Mouse (Mus musculus) thymus, adult 2 months (tissue): ENCODE measurements around the gene Ddhd1.

Source experiments
- CTCF ChIP-seq: fragments of 200-500 bp; IDR thresholded peaks from 2 replicates; pipeline ENCODE4 v1.5.1; 2012; ENCODE audit warnings: mild to moderate bottlenecking, control low read depth, low read length, moderate library complexity, borderline replicate concordance; ENCODE audit not compliant: control insufficient read depth, poor library complexity, insufficient read depth; ENCODE audit errors: extremely low read depth
- POLR2A ChIP-seq: fragments of 200-500 bp; IDR thresholded peaks from 2 replicates; pipeline ENCODE4 v1.6.1; 2012; ENCODE audit warnings: mild to moderate bottlenecking, low read length, control low read depth, moderate library complexity; ENCODE audit not compliant: control insufficient read depth, poor library complexity, insufficient read depth; ENCODE audit errors: extremely low read depth

DNA sequence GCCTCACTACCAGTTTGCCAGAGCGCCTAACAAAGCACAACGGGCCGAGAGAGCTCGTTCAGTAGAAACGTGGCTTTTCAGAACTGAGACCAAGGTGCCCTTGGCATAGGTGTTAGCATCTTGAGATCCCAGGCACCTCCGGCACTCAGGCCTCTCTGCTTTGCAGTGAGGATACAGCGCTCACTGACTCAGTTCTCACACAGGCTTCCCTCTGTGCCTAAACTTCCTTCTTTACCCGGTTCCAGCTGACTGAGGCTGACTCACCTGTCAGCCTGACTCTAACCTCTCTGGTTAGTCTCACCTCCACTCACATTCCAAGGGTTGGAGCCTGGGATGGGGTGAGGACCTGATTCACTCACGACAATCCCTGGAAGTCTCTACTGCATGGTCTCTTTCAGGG is 15.7 kb downstream of the Ddhd1 start:
- no peak for TF ChIP-seq CTCF
- TF ChIP-seq POLR2A: no peak
